Mouse (Mus musculus) frontal cortex, adult 2 months (tissue): ENCODE measurements around the gene Tspan13. TPM values are rescaled to one million over a fixed set of nuclear protein-coding genes. Genes with fewer than 3 reads are reported as not detected.

ENCODE experiments used
- DNase-seq, 2 experiments: peaks; one replicate each; pipeline ENCODE4 v3.0.0; 2022; ENCODE audit warnings: low spot score in 1 of 2; ENCODE audit errors: extremely low spot score in 1 of 2
- polyA plus RNA-seq: library from polyadenylated mRNA; depleted of rRNA; stranded (reverse); fragments of >200 nt; gene quantifications from 2 replicates; pipeline ENCODE4 v1.2.3, GENCODE M21; 2012; rRNA removed

Gene Tspan13
- polyA plus RNA-seq, 1 experiment = 158 TPM

GRCm38 (mm10) chr12:35981732-35982360, 60.5 kb downstream of the Tspan13 start:
- DNase-seq = no peak

DNA sequence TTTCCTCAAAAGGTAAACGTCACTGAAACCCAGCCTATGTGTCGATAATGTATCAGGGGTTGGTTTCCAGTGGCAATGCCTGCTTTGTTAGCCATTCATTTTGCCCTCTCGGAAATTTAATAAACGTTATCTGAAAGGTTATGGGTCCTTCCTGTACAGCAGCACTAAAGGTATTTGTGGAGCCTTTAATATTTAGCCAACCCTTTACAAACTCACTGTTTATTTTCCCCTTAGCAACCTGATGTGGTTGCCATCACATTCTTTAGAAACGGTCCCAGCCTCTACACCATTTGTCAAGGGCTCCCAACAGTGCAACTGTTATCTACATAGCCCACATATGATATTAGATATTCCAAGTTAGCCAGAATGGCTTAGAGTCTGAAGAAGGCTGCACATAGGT, 62.7 kb downstream of the Tspan13 start:
- DNase-seq = no peak

DNA sequence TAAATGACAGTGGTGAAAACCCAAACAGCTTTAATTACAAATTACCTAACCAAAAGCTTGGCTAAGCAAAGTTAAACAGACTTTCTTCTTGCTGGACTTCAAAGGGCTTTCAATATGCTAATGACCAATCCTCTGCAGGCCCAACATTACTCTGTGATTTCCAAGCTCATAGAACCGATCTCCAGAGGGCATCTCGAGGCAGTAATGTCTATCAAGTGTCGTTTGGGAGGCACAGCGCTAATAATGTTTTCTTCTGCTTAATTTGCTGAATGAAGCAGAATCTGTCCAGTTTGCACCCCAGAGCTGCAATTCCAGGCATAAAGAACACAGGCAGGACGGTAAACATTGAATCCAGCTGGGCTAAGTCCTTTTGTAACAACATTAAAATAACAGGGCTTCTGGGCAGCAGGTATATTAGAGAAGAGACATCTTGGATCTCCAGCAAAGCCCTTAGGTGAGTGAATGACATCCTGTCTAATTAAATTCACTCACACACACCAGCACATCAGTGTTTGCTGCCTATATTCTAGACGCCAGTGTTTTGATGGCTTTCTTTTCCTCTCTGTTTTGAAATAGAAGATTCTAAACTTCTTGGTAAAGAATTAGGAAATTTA, 64.6 kb downstream of the Tspan13 start:
- DNase-seq = no peak

DNA sequence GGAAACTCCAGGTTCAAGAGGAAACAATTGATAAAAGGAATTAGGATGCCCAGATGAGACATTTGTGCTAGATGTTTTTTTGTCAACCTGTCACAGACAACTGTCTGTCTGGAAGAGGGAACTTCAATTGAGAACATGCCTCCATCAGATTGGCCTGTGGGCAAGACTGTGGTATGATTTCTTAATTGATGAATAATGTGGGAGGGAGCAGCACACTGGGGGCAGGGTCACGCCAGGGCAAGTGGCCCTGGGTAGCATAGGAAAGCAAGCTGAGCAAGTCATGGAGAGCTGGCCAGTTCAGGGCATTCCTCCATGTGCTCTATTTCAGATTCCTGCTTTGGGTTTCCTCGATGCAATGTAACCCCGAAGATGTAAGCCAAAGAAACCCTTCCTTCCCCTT, 66.4 kb downstream of the Tspan13 start:
- no peak for DNase-seq

DNA sequence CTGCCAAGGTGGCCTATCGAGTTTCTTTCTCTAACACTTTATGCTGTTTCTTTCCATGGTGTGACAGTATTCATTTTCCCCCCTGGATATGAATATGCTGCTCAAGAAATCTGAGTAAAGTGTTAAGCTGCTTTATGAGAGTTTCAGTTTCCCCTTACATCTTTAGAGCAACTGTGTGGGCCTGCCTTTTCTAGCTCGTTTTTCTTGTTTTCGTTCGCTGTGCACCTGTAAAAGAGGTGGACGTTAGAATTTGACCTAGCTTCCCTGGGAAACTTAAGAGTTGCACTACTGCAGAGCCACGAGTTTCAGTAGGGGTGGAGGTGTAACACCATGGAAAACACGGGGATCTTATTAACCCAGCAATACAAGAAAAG, 75.5 kb downstream of the Tspan13 start:
- DNase-seq = no peak

DNA sequence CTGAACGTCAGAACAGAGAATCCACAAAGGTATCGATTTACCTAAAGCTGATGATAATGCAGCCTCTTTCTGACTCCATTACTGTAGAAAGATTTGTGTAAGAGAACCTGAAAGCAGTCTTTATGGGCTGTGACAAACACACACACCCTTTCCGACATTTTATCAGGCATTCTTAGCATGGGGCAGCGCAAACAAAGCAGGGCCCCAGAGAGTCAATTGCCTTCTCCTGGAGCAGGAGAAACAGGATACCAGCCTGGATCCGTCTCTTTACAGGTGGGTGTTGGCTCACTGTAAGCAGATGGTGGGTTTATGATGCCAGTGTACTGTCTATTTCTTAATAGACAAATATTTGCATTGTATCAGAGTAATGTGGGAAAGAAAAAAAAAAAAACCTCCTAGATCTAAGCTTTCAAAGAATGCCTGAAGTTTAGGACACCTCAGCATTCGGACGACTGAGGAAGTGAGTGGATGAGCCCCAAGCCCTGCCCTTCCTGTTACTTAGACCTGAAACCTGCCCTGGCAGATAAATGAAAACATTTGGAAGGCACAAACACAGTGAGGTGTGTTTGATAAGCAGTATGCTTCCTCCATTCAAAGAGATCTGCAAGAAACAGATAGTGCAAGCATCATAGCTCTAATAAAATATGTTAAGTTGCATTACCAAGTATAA, 76.1 kb downstream of the Tspan13 start:
- DNase-seq = no peak

Other genes with a start within 250 kb of the Tspan13 start
- 0.48 and 0.56 TPM in 2 replicates for gene Agr3, start 116.9 kb downstream of the Tspan13 start, polyA plus RNA-seq
- 0.18 and 0.82 TPM in 2 replicates for gene Agr2, start 49.6 kb downstream of the Tspan13 start, polyA plus RNA-seq
- gene Ankmy2, start 114.6 kb upstream of the Tspan13 start, polyA plus RNA-seq = 41.3 and 43.4 TPM in 2 replicates
- 35.6 and 42.4 TPM in 2 replicates for gene Bzw2, start 115.6 kb upstream of the Tspan13 start, polyA plus RNA-seq
- not detected in 2 replicates for gene Lrrc72, start 210.9 kb upstream of the Tspan13 start, polyA plus RNA-seq